ENCODE assay signal across 22 mouse cellular contexts in the genomic region with DNA sequence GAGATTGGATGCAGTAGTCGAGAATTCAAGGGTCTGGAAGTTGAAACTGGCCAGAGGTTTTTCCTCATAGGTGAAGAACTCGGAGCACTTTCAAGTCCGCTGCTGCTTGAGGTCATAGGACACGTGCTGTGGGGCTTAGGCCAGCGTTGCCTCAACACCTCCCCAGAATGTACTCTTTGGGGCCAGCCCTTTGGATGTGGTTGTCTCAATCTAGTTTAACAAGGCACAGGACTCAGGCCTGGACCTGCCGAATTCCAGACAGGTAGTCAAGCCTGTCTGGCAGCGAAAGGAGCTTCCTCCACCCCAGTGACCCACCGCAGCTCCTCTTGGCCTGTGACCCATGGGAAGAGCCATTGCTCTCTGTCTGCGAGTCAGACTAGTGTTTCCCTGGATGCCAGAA. TPM values are rescaled to one million over a fixed set of nuclear protein-coding genes. Genes with fewer than 3 reads are reported as not detected.
DNase-seq lines count a peak whose midpoint lies in the region; ATAC-seq lines count a peak whose summit lies in the region.
"Had no signal": no experiment of that assay in that cellular context is flagged by ENCODE, and none has a peak within 500 bp of the region (broad histone marks: within the 10 kb centered on the region; RNA-seq: fewer than 3 reads in every experiment).

No protein-coding gene starts in this region.

- ATAC-seq in heart, embryonic 12.5 days (ENCODE audit: insufficient number of reproducible peaks, low FRiP score), result no peak
- ATAC-seq in kidney, embryonic 16.5 days (ENCODE audit: low FRiP score, low TSS enrichment), result peak; percentile 27; the same call in 1 of the 2 replicates
- ATAC-seq: CD4-positive, CD25-positive, alpha-beta regulatory T cell, adult 4 months; forebrain, embryonic 16.5 days had no signal

- H3K9ac ChIP-seq in heart, embryonic 12.5 days, result peak overlapping the region; percentile 48; the same call in 1 of the 2 replicates
- no peak overlapping the region for H3K9ac ChIP-seq in kidney, embryonic 16.5 days (replicated peaks; ENCODE audit: low read length)
- H3K9ac ChIP-seq: embryonic facial prominence, embryonic 15.5 days; hindbrain, embryonic 14.5 days; limb, embryonic 15.5 days; liver, embryonic 14.5 days; lung, embryonic 14.5 days; midbrain, embryonic 12.5 days had no signal

- H3K4me2 ChIP-seq in heart, embryonic 12.5 days, result no peak overlapping the region
- H3K4me2 ChIP-seq in kidney, embryonic 16.5 days (replicated peaks; ENCODE audit: low read depth, low read length), result no peak overlapping the region
- H3K4me2 ChIP-seq: embryonic facial prominence, embryonic 15.5 days; hindbrain, embryonic 14.5 days; limb, embryonic 15.5 days; lung, embryonic 14.5 days; midbrain, embryonic 12.5 days had no signal

- peaks cover 91% of the 10 kb centered on the region for H3K4me1 ChIP-seq in heart, embryonic 12.5 days (replicated peaks)
- peaks cover 90% of the 10 kb centered on the region for H3K4me1 ChIP-seq in kidney, embryonic 16.5 days (ENCODE audit: insufficient read depth, low read length)

- no peaks in the 10 kb centered on the region for H3K36me3 ChIP-seq in heart, embryonic 12.5 days
- no peaks in the 10 kb centered on the region for H3K36me3 ChIP-seq in kidney, embryonic 16.5 days (ENCODE audit: insufficient read depth, low read length)
- H3K36me3 ChIP-seq: embryonic facial prominence, embryonic 15.5 days; midbrain, embryonic 12.5 days had no signal

- no peaks in the 10 kb centered on the region for H3K27me3 ChIP-seq in heart, embryonic 12.5 days (replicated peaks)
- H3K27me3 ChIP-seq in kidney, embryonic 16.5 days (ENCODE audit: insufficient read depth, low read length), result no peaks in the 10 kb centered on the region
- H3K27me3 ChIP-seq: embryonic facial prominence, embryonic 15.5 days; limb, embryonic 15.5 days; midbrain, embryonic 12.5 days had no signal

- no peak for DNase-seq in heart, adult 18-20 months
- DNase-seq in urinary bladder, adult 18-20 months (ENCODE audit: low spot score in 2 of 2), result peak; percentile 50 to 74
- no peak for DNase-seq in urinary bladder, adult 2 months (ENCODE audit: low spot score)
- no peak for DNase-seq in cerebellum, postnatal 25 days
- no peak for DNase-seq in gastrocnemius, adult 8-10 months (ENCODE audit: low spot score in 2 of 2)
- DNase-seq: adrenal gland, postnatal 36 days; cerebellum, adult 9-10 months; gastrocnemius, postnatal 14 days; heart, postnatal 36 days; left cerebral cortex, postnatal 4 days; thymus, adult 2 months had no signal

- H3K9me3 ChIP-seq in heart, embryonic 12.5 days (replicated peaks), result no peaks in the 10 kb centered on the region
- no peaks in the 10 kb centered on the region for H3K9me3 ChIP-seq in kidney, embryonic 16.5 days (ENCODE audit: low read length)
- H3K9me3 ChIP-seq: embryonic facial prominence, embryonic 15.5 days; limb, embryonic 15.5 days; midbrain, embryonic 12.5 days had no signal

- WGBS in heart, embryonic 12.5 days, result 80% methylated on average over 9 of the region's 9 CpGs
- 46% methylated on average over 9 of the region's 9 CpGs for WGBS in kidney, embryonic 16.5 days

- H3K27ac ChIP-seq in heart, embryonic 12.5 days (ENCODE audit: poor library complexity, severe bottlenecking), result no peak overlapping the region
- no peak overlapping the region for H3K27ac ChIP-seq in kidney, embryonic 16.5 days (ENCODE audit: low read length)
- H3K27ac ChIP-seq: embryonic facial prominence, embryonic 15.5 days; hindbrain, embryonic 14.5 days; limb, embryonic 15.5 days; liver, embryonic 14.5 days; midbrain, embryonic 12.5 days; stomach, postnatal 0 days had no signal

- no peak overlapping the region for H3K4me3 ChIP-seq in heart, embryonic 12.5 days
- no peak overlapping the region for H3K4me3 ChIP-seq in kidney, embryonic 16.5 days (ENCODE audit: low read length)
- H3K4me3 ChIP-seq: embryonic facial prominence, embryonic 15.5 days; limb, embryonic 15.5 days; midbrain, embryonic 12.5 days had no signal

RNA-seq across cellular contexts. Expression of a gene that starts 16.4 kb away (rescaled TPM):
- 25.6 and 27.5 TPM in 2 replicates for polyA plus RNA-seq in heart, embryonic 12.5 days (2016; fragmentation: Nextera tagmentation; extraction: Ambion mirVana)
- total RNA-seq in heart, adult 18-20 months (2021), result 10 to 100 TPM; 10.1 to 15.5 TPM
- polyA plus RNA-seq in urinary bladder, adult 2 months (2012; rRNA removed), result 20.1 and 25.4 TPM in 2 replicates
- polyA plus RNA-seq in kidney, embryonic 16.5 days (2015; fragmentation: Nextera tagmentation; extraction: Ambion mirVana), result 22.3 and 32.0 TPM in 2 replicates
- total RNA-seq in gastrocnemius, adult 8-10 months (2022), result 1 to 10 TPM; 7.5 to 9.4 (median 8.0) TPM

Comparison
In these comparisons a context has a peak if more than half of its experiments do, and no peak if none do; other contexts are left out.
1. DNase-seq: peak in urinary bladder, adult 18-20 months (2 of 2); none in heart, adult 18-20 months (0 of 2), urinary bladder, adult 2 months (single experiment), cerebellum, postnatal 25 days (0 of 2) and gastrocnemius, adult 8-10 months (0 of 2).